Mouse (Mus musculus) heart, embryonic 15.5 days (tissue): ENCODE results near the gene Stxbp1. TPM values are rescaled to one million over a fixed set of nuclear protein-coding genes. Genes with fewer than 3 reads are reported as not detected.
A peak's percentile ranks its signal among the peaks of the same experiment; 100 is the strongest.

Experiments
- ATAC-seq: fragments of 200-750 bp; cut with Nextera tagmentation; replicated peaks from 2 replicates; pipeline ENCODE4 v1.8.0; 2017; ENCODE audit warnings: low read depth, moderate TSS enrichment; ENCODE audit not compliant: insufficient number of reproducible peaks, insufficient read depth, low FRiP score
- H3K27ac ChIP-seq: fragments of 300-500 bp; sonication (generic); 2 replicates; pipeline ENCODE4 v1.5.1; 2015; ENCODE audit warnings: mild to moderate bottlenecking, inconsistent platforms
- H3K27me3 ChIP-seq: fragments of 300-500 bp; sonication (generic); 2 replicates; pipeline ENCODE4 v1.6.1; 2015; ENCODE audit warnings: inconsistent platforms
- H3K36me3 ChIP-seq: fragments of 300-500 bp; sonication (generic); 2 replicates; pipeline ENCODE4 v1.6.1; 2015; ENCODE audit warnings: mild to moderate bottlenecking, inconsistent platforms
- H3K4me1 ChIP-seq: fragments of 300-500 bp; sonication (generic); replicated peaks from 2 replicates; pipeline ENCODE4 v1.6.1; 2015; ENCODE audit warnings: inconsistent platforms
- H3K4me2 ChIP-seq: fragments of 300-500 bp; sonication (generic); 2 replicates; pipeline ENCODE4 v1.6.1; 2015; ENCODE audit warnings: inconsistent platforms, mild to moderate bottlenecking, moderate library complexity
- H3K4me3 ChIP-seq: fragments of 300-500 bp; sonication (generic); 2 replicates; pipeline ENCODE4 v1.5.1; 2015; ENCODE audit warnings: mild to moderate bottlenecking, inconsistent platforms
- H3K9ac ChIP-seq: fragments of 300-500 bp; sonication (generic); 2 replicates; pipeline ENCODE4 v1.6.1; 2015; ENCODE audit warnings: mild to moderate bottlenecking, inconsistent platforms
- H3K9me3 ChIP-seq: fragments of 300-500 bp; sonication (generic); replicated peaks from 2 replicates; pipeline ENCODE4 v1.6.1; 2016; ENCODE audit warnings: inconsistent platforms
- WGBS: fragments of 180-500 bp; shearing (Covaris S2); methylation state at CpG from one replicate; pipeline ENCODE4 v1.1.7; 2015; ENCODE audit warnings: mixed read lengths; 5-methylcytosine and 5-hydroxymethylcytosine counted together
- polyA plus RNA-seq: library from polyadenylated mRNA; unstranded; fragments of >200 nt; fragmentation: Nextera tagmentation; extraction: Ambion mirVana; gene quantifications from 2 replicates; pipeline ENCODE4 v1.2.1, GENCODE M21; 2015

The Stxbp1 gene
- polyA plus RNA-seq, 1 experiment from 2014 or later = 23.8 TPM

GRCm38 (mm10) chr2:32817589-32817988, 29.5 kb downstream of the Stxbp1 start:
- no peak overlapping the region for H3K4me3 ChIP-seq
- WGBS = 69% methylated on average over 7 of the region's 7 CpGs
- H3K36me3 ChIP-seq = peaks cover 25% of the 10 kb centered on the region; the same call in 1 of the 2 replicates
- H3K4me1 ChIP-seq = no peaks in the 10 kb centered on the region
- no peak for ATAC-seq
- H3K27ac ChIP-seq = no peak overlapping the region
- no peak overlapping the region for H3K4me2 ChIP-seq
- H3K27me3 ChIP-seq = no peaks in the 10 kb centered on the region
- no peak overlapping the region for H3K9ac ChIP-seq
- H3K9me3 ChIP-seq = no peaks in the 10 kb centered on the region

GRCm38 (mm10) chr2:32816946-32817581, 30.0 kb downstream of the Stxbp1 start:
- H3K4me1 ChIP-seq = no peaks in the 10 kb centered on the region
- no peak overlapping the region for H3K4me3 ChIP-seq
- ATAC-seq = no peak
- H3K9me3 ChIP-seq = no peaks in the 10 kb centered on the region
- whole genome bisulfite sequencing = 57% methylated on average over 17 of the region's 17 CpGs
- H3K36me3 ChIP-seq = peaks cover 25% of the 10 kb centered on the region; the same call in 1 of the 2 replicates
- H3K4me2 ChIP-seq = no peak overlapping the region
- H3K9ac ChIP-seq = no peak overlapping the region
- H3K27ac ChIP-seq = no peak overlapping the region
- no peaks in the 10 kb centered on the region for H3K27me3 ChIP-seq

- ATAC-seq = no peak
- Histone ChIP-seq H3K4me2 (no peak overlapping the region), H3K36me3 (peaks cover 25% of the 10 kb centered on the region; the same call in 1 of the 2 replicates), H3K27ac (no peak overlapping the region), H3K9ac (no peak overlapping the region), H3K9me3 (no peaks in the 10 kb centered on the region), H3K4me1 (no peaks in the 10 kb centered on the region), H3K27me3 (no peaks in the 10 kb centered on the region), H3K4me3 (no peak overlapping the region)
- WGBS = 92% methylated on average over 2 of the region's 2 CpGs
These were observed 30.5 kb downstream of the Stxbp1 start for GRCm38 (mm10) chr2:32816497-32816896.

DNA sequence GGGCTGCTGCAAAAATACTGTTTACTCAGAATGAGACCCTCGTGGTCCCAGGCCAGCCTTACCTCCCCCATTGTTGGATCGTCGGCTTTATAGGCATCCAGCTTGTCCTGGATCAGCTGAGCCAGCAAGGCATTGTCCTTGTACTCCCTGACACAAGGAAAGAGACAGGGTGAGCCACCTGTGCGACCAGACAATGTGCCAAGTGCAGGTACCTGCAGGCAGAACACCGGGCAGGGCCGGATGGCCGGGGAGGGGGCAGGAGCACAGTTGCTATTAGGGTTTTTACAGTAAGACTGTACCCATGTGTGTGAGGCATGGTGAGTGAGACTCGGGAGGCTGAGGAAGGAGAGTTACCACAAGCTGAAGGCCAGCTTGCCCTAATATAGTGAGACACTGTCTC, 35.1 kb downstream of the Stxbp1 start:
- H3K4me2 ChIP-seq = no peak overlapping the region
- ATAC-seq = no peak
- H3K4me3 ChIP-seq = no peak overlapping the region
- H3K9me3 ChIP-seq = no peaks in the 10 kb centered on the region
- no peaks in the 10 kb centered on the region for H3K27me3 ChIP-seq
- H3K36me3 ChIP-seq = peaks cover 31% of the 10 kb centered on the region
- H3K4me1 ChIP-seq = no peaks in the 10 kb centered on the region
- no peak overlapping the region for H3K9ac ChIP-seq
- 79% methylated on average over 8 of the region's 8 CpGs for WGBS
- H3K27ac ChIP-seq = no peak overlapping the region

DNA sequence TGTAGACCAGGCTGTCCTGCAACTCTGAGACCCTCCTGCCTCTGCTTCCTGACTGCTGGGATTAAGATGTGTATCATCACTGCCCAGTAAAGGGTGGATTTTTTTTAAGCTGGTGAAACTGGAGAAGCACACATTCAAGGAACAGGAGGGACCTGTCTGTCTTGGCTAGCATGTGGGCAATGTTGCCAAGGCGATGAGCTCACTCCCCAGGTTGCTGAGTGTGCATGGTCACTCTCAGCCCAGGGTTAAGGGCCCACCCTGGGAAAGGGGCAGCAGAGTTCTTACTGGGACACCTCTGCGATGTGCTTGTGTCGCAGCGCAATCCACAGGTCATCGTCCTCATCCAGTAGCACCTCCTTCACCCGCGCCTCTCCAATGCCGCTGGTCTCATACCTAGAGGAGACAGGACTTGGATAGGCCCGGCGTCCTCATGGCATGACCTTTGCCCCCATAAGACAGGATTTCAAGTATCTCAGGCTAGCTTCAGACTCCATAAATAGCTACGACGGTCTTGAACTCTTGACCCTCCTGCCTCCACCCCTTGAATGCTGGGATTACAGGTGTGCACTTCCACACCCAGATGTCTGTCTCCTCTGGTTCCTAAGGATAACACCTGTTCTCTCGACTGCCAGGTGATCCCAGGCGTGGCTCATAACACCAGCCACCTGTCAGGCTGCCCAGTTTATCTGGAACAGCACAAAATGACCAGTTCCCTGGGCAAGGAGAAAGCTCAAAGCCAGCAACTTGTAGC, 38.1 kb downstream of the Stxbp1 start:
- no peak overlapping the region for H3K4me2 ChIP-seq
- no peaks in the 10 kb centered on the region for H3K9me3 ChIP-seq
- peaks cover 39% of the 10 kb centered on the region for H3K36me3 ChIP-seq
- H3K9ac ChIP-seq = no peak overlapping the region
- H3K27ac ChIP-seq = no peak overlapping the region
- no peaks in the 10 kb centered on the region for H3K4me1 ChIP-seq
- H3K4me3 ChIP-seq = no peak overlapping the region
- H3K27me3 ChIP-seq = no peaks in the 10 kb centered on the region
- WGBS = 85% methylated on average over 14 of the region's 14 CpGs
- ATAC-seq = 0 out of 2 replicates have a peak, but pooled peaks have one; percentile 27

GRCm38 (mm10) chr2:32798251-32798962, 48.6 kb downstream of the Stxbp1 start:
- Histone ChIP-seq H3K27me3 (no peaks in the 10 kb centered on the region), H3K4me3 (no peak overlapping the region), H3K36me3 (peaks cover 40% of the 10 kb centered on the region; the same call in 1 of the 2 replicates), H3K9me3 (no peaks in the 10 kb centered on the region), H3K27ac (peak overlapping the region; percentile 54), H3K4me2 (no peak overlapping the region), H3K9ac (no peak overlapping the region), H3K4me1 (peaks cover 16% of the 10 kb centered on the region)
- 35% methylated on average over 10 of the region's 10 CpGs for WGBS
- ATAC-seq = peak; percentile 52; the same call in 1 of the 2 replicates

DNA sequence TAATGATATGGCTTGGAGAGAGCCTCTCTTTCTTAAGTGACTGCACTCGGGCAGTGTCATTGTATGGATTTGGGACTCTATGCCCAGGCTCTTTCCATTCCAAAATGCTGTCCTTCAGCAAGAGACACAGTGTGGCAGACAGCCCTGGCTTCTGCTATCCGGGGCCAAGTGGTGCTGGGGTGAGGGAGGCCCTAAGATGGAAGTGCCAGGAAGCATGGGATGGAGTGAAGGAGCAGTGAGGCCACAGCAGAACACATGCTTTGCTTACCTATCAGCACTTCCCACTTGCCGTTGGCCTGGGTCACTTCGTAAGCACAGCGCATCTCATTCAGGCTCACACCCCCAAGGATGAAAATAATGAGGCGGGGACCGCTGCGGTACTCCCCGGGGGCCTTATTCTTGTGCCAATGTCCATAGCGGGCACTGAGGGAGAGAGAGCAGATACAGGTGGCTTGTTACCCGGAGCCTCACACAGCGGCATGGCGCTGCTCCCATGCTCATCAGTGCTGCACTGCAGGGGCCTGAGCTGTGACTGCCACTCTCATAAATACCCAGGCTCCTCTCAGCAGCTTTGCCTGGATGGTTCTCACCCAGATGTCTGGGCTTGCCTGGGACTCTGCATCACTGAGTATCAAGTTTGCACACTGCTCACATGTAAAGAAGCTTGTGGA, 51.2 kb downstream of the Stxbp1 start:
- Histone ChIP-seq H3K27me3 (no peaks in the 10 kb centered on the region), H3K27ac (no peak overlapping the region)
- WGBS = 86% methylated on average over 13 of the region's 13 CpGs

GRCm38 (mm10) chr2:32791297-32791696, 55.7 kb downstream of the Stxbp1 start:
- 46% methylated on average over 6 of the region's 6 CpGs for WGBS

More for the DNA sequence above, 51.2 kb downstream of the Stxbp1 start:
- no peaks in the 10 kb centered on the region for H3K9me3 ChIP-seq
- no peak overlapping the region for H3K9ac ChIP-seq
- H3K36me3 ChIP-seq = peaks cover 37% of the 10 kb centered on the region; the same call in 1 of the 2 replicates
- H3K4me2 ChIP-seq = no peak overlapping the region
- no peak for ATAC-seq
- H3K4me1 ChIP-seq = peaks cover 23% of the 10 kb centered on the region
- no peak overlapping the region for H3K4me3 ChIP-seq

DNA sequence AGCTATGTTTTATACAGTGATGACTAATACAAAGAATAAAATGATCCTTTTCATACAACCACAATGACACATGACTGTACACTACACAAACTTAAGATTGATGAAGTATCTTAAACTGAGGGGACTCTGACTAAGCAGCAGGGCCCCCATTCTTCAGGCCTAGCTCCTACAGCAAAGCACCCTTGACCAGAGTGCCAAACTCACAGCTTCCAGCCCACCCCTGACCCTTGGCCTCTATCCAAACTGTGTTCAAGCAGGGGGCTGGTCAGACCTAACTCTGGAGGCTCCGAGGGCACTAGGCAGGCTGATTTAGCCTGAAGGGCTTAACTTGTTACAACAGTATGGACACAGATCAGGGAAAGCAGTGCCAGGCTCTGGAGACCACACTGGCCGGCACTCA, 58.5 kb downstream of the Stxbp1 start:
- 33% methylated on average over 2 of the region's 2 CpGs for WGBS
- Histone ChIP-seq H3K27me3 (no peaks in the 10 kb centered on the region), H3K36me3 (0 out of 2 replicates have a peak, but pooled peaks cover 5% of the 10 kb centered on the region), H3K4me1 (peaks cover 16% of the 10 kb centered on the region), H3K4me3 (no peak overlapping the region), H3K9ac (no peak overlapping the region), H3K4me2 (no peak overlapping the region), H3K9me3 (no peaks in the 10 kb centered on the region), H3K27ac (no peak overlapping the region)
- ATAC-seq = no peak

More at GRCm38 (mm10) chr2:32791297-32791696, 55.7 kb downstream of the Stxbp1 start:
- peaks cover 7% of the 10 kb centered on the region; the same call in 1 of the 2 replicates for H3K4me1 ChIP-seq
- no peaks in the 10 kb centered on the region for H3K9me3 ChIP-seq
- H3K27me3 ChIP-seq = no peaks in the 10 kb centered on the region
- H3K9ac ChIP-seq = no peak overlapping the region
- no peak overlapping the region for H3K4me2 ChIP-seq
- peaks cover 11% of the 10 kb centered on the region; the same call in 1 of the 2 replicates for H3K36me3 ChIP-seq
- no peak for ATAC-seq
- H3K4me3 ChIP-seq = no peak overlapping the region
- H3K27ac ChIP-seq = peak overlapping the region; percentile 48

- H3K9ac ChIP-seq = no peak overlapping the region
- ATAC-seq = no peak
- H3K27me3 ChIP-seq = no peaks in the 10 kb centered on the region
- no peak overlapping the region for H3K4me2 ChIP-seq
- H3K36me3 ChIP-seq = no peaks in the 10 kb centered on the region
- peaks cover 16% of the 10 kb centered on the region for H3K4me1 ChIP-seq
- H3K27ac ChIP-seq = no peak overlapping the region
- no peaks in the 10 kb centered on the region for H3K9me3 ChIP-seq
- H3K4me3 ChIP-seq = no peak overlapping the region
- WGBS = 57% methylated on average over 6 of the region's 6 CpGs
These were observed 59.9 kb downstream of the Stxbp1 start for GRCm38 (mm10) chr2:32787176-32787575.
